Mouse (Mus musculus): ENCODE data around the gene Tlx1. TPM values are rescaled to one million over a fixed set of nuclear protein-coding genes. Genes with fewer than 3 reads are reported as not detected.

Tlx1 gene
- not detected for total RNA-seq (2021)
- long read RNA-seq, experiment 1 = 0 reads
- long read RNA-seq, experiment 2 = 0 reads

DNA sequence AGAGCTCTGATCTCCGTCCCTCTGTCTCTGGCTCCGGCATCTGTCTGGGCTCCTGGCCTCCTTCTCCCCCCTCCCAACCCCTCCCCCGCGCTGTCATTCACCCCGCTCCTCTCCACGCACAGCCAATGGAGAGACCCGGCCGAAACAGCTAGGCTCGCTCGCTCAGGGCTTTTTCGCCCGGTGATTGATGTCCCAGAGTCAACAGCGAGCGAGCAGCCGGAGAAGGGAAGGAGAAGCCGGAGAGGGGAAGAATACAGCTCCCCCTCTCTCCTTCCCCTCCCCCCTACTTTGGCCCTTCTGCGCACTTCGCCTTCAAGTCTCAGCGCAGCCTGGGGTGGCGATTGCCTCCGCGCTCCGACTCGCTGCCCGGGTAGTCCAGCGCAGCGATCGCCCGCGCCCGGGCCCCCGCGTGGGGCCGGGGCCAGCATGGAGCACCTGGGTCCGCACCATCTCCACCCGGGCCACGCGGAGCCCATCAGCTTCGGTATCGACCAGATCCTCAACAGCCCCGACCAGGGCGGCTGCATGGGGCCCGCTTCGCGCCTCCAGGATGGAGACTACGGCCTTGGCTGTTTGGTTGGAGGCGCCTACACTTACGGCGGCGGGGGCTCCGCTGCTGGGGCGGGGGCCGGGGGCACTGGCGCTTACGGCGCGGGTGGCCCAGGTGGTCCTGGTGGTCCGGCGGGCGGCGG, at the start of gene Tlx1:
Gene Tlx1, plus strand, starts transcription at position 191 of the 692 bp plus-strand sequence.
- no peak for DNase-seq (ENCODE audit: low spot score in 2 of 2)

- no peak for DNase-seq (ENCODE audit: low spot score in 2 of 2)
Observed at GRCm38 (mm10) chr19:45105591-45105990, 44.9 kb upstream of the Tlx1 start.

GRCm38 (mm10) chr19:45106689-45107088, 43.8 kb upstream of the Tlx1 start:
- no peak for DNase-seq (ENCODE audit: low spot score in 2 of 2)

DNA sequence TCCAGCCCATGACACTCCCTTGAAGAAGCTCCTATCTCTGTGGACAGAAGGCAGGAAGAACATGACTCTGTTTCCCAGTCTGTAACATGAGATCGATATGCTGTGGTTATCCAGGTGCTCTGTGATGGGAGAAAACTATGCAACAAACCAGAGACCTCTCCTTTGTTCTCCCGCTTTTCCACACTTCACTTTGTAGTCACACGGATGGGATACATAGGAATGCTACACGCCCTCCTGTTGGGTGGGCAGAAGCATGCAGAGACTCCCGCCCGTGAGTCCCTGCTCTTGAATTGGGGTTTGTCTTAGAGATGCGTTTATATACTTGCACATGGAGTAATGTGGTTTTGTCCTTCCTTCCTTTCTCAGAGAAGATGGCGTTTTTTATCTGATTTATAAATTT, 39.8 kb upstream of the Tlx1 start:
- no peak for DNase-seq (ENCODE audit: low spot score in 2 of 2)

- no peak for DNase-seq (ENCODE audit: low spot score in 2 of 2)
Observed at GRCm38 (mm10) chr19:45112444-45112843, 38.0 kb upstream of the Tlx1 start.

DNA sequence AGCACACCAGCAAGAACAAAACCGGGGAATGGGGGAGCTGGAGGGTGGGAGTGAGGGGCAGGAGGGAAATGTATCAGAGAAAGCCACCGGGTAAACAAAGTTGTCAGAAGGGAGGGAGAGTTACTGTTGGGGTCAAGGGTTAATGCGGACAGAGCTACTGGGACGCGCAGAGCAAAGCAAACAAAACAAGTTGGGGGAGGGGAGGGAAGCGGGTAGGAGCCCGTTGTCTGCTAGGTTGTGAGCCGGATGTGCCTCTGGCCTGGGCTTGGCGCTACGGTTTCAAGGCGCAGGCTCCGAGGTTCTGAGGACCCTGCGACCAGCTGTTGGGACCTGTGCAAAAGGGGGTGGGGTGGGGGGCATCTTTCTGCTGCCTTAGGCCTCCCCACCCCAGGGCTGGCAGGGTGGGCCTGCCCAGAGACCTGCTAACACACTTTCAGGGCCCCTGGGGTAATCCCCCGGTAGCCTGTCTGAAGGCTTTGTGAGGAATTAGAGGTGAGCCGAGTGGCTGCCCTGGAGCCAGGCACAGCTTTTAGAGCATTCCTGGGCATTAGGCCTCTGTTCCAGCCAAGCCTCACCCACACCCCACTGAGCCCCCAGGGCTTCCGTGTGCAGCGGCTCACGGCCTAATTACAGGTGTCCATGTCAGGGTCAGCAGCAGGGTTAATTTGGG, 36.6 kb upstream of the Tlx1 start:
- DNase-seq (ENCODE audit: low spot score in 2 of 2) = no peak

- no peak for DNase-seq (ENCODE audit: low spot score in 2 of 2)
Observed at GRCm38 (mm10) chr19:45114772-45115171, 35.7 kb upstream of the Tlx1 start.

GRCm38 (mm10) chr19:45116798-45117197, 33.7 kb upstream of the Tlx1 start:
- DNase-seq (ENCODE audit: low spot score in 2 of 2) = peak; percentile 15 to 25

DNA sequence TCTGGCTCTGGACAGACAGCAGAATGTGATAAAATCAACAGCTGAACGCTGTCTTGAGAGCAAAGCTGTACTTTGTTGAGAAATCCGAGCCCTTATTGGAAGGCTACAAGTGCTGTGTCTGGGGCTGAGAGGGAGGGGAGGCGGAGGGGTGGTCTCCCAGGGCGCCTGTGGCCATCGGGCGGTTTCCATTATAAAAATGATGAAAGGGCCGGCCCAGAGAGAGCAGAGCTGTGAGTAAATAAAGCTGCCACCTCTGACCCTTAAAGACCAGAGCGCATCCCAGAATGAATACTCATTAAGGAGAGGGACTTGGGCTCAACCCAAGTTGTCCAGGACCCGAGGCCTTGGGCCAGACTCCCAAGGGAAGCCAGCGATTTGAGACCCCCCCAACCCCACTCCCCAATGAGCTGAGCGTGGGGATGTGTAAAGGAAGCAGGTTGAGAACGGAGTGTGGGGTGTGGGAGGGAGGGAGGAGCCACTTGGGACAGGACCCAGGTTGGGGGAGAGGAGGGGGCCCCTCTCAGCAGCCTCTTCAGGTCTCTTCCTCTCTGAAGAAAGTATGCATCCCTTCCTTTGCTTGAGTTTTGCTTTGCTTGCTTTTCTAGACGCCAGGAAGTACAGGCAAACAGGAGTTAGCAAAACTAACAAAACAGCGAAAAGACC, 18.4 kb upstream of the Tlx1 start:
- DNase-seq (ENCODE audit: low spot score in 2 of 2) = no peak

GRCm38 (mm10) chr19:45142531-45142930, 7.9 kb upstream of the Tlx1 start:
- DNase-seq (ENCODE audit: low spot score in 2 of 2) = no peak

GRCm38 (mm10) chr19:45143214-45143895, 7.1 kb upstream of the Tlx1 start:
- no peak for DNase-seq (ENCODE audit: low spot score in 2 of 2)

GRCm38 (mm10) chr19:45147071-45147470, 3.4 kb upstream of the Tlx1 start:
- DNase-seq (ENCODE audit: low spot score in 2 of 2) = no peak

- no peak for DNase-seq (ENCODE audit: low spot score in 2 of 2)
Observed at GRCm38 (mm10) chr19:45151361-45152182, 1.1 kb downstream of the Tlx1 start.

DNA sequence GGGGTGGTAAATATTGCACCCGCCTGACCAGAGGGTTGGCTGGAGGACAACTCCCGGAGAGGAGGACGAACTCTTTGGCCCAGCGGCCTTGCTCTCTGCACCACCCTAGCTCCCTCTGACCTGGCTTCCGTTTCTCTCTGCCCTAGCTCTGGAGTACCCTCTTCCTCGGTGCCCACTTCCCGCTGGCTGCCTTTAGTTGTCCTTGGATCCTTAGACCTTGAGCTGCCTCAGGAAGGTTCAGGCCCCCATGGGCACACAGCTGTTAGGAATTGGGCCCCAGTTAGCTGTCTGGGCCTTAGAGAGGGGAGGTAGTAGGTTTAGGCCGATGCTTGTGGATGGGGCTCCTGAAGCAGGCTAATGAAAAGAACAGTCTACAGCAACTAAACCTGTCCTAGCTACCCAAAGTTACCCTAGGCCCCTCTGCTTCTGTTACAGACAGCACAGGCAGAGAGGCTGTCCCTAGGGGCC, 1.7 kb downstream of the Tlx1 start:
- no peak for DNase-seq (ENCODE audit: low spot score in 2 of 2)

- DNase-seq (ENCODE audit: low spot score in 2 of 2) = no peak
Observed at GRCm38 (mm10) chr19:45153311-45154058, 3.0 kb downstream of the Tlx1 start.

- no peak for DNase-seq (ENCODE audit: low spot score in 2 of 2)
Observed at GRCm38 (mm10) chr19:45154059-45154386, 3.5 kb downstream of the Tlx1 start.

GRCm38 (mm10) chr19:45154521-45154920, 4.0 kb downstream of the Tlx1 start:
- no peak for DNase-seq (ENCODE audit: low spot score in 2 of 2)

DNA sequence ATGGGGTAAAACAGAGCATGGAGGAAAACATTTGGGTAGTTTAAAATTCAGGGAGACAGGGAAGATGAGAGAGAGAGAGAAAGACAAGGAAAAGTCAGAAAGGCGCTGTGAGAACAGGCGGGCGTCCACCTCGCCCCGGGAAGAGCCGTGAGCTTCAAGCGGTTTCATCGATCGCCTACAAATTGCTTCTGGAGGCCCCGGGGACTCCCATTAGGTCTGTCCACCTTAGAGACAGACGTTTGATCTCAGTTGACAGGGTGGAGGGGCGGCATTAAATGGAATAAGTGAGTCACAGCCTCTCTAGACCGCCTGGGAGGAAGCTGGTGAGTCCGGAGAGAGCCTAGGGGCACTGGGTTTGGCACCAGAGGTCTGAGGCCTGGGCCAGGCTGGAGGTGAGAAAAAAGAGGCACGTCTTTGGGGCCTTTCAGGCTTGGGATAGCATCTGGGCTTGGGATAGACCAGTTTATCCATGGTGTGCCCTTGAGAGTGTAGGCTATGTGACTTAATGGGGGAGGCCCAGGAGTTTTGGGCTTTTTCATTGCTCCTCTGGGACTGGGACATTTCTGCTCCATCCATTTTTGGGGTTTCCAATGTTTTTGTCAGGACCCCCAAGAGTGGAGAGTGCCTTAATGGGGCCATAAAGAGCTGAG, 4.8 kb downstream of the Tlx1 start:
- DNase-seq (ENCODE audit: low spot score in 2 of 2) = no peak

GRCm38 (mm10) chr19:45155791-45156186, 5.3 kb downstream of the Tlx1 start:
- no peak for DNase-seq (ENCODE audit: low spot score in 2 of 2)

GRCm38 (mm10) chr19:45156381-45156780, 5.9 kb downstream of the Tlx1 start:
- no peak for DNase-seq (ENCODE audit: low spot score in 2 of 2)
